Mouse (Mus musculus): Measurements from ENCODE around the gene Adamts5. TPM values are rescaled to one million over a fixed set of nuclear protein-coding genes. Genes with fewer than 3 reads are reported as not detected.

Adamts5 gene
- polyA plus RNA-seq, 1 experiment from 2014 or later, result 6.2 TPM

DNA sequence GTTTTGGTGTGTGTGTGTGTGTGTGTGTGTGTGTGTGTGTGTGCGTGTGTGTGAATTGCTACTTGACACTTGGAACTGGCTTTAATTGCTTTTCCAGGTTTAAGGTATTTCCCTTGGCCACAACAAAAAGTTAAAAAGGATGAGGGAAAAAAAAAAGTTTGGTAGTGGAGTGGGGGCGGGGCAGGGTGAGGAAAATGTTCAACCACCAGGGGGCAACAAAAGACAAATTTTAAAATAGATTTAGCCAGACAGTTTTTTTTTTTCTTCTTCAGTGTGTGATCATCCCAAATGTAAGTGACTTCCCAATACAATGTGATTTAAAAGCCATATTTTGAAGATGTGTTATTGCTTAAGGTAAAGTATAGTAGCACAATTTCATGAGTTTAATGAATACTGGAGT, 94.0 kb downstream of the Adamts5 start:
- 10% methylated on average over 2 of the region's 2 CpGs for WGBS
- Histone ChIP-seq H3K27me3 (peaks cover 12% of the 10 kb centered on the region; the same call in 1 of the 2 replicates), H3K4me1 (replicated peaks) (peaks cover 18% of the 10 kb centered on the region), H3K36me3 (no peaks in the 10 kb centered on the region), H3K9ac (no peak overlapping the region), H3K9me3 (no peaks in the 10 kb centered on the region), H3K4me2 (peak overlapping the region; percentile 27), H3K4me3 (no peak overlapping the region), H3K27ac (replicated peaks) (no peak overlapping the region)
- ATAC-seq (ENCODE audit: low read depth), result no peak

DNA sequence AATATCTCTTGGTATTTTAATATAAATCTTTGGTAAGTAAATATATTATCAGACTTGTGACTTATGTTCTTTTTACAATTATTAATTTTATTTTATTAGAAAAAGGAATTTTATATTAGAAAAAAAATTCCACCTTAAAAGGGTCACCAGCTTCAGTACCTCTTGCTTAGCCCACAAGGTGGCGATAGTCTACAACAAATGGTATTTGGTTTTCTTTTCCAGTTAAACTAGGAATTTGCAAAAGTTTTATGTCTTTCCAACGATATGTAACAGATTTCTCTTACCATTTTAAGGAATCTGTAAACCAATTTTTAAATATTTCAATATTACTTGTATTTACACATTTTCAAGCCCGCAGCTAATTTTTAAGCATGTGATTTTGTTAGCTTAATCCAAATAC, 94.6 kb downstream of the Adamts5 start:
- H3K27ac ChIP-seq (replicated peaks), result no peak overlapping the region
- H3K4me3 ChIP-seq, result no peak overlapping the region
- no peaks in the 10 kb centered on the region for H3K9me3 ChIP-seq
- WGBS, result 22% methylated on average over 3 of the region's 3 CpGs
- peak overlapping the region; percentile 27 for H3K4me2 ChIP-seq
- no peak overlapping the region for H3K9ac ChIP-seq
- peaks cover 12% of the 10 kb centered on the region; the same call in 1 of the 2 replicates for H3K27me3 ChIP-seq
- no peaks in the 10 kb centered on the region for H3K36me3 ChIP-seq
- peaks cover 23% of the 10 kb centered on the region for H3K4me1 ChIP-seq (replicated peaks)
- ATAC-seq (ENCODE audit: low read depth), result no peak

Other genes starting within 250 kb of the Adamts5 start
- gene Adamts1, start 98.7 kb downstream of the Adamts5 start, polyA plus RNA-seq (2015; fragmentation: Nextera tagmentation; extraction: Ambion mirVana), result 10.1 and 12.1 TPM in 2 replicates